Mouse (Mus musculus): ENCODE data around the gene Grhl1. TPM values are rescaled to one million over a fixed set of nuclear protein-coding genes. Genes with fewer than 3 reads are reported as not detected.
A peak's percentile ranks its signal among the peaks of the same experiment; 100 is the strongest.

The Grhl1 gene
- polyA plus RNA-seq, 1 experiment from 2014 or later: 2.1 TPM

DNA sequence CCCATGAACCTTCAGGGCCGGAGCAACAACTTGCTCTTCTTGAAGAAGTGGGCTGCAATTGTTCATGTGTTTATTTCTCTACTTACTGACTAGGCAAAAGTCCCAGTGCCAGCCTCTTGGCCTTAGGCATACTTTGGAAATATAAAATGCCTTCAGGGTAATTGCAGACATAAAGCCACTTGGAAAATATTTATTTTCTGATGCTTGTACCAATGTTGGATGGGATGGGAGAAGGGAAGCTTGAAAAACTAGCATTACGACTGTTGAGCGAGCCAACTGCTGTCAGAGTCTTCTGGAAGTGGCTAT lies 1.1 kb downstream of the Grhl1 start:
- H3K4me3 ChIP-seq (ENCODE audit: low read depth, low read length): peak overlapping the region; percentile 54; the same call in 1 of the 2 replicates
- peak overlapping the region; percentile 85 for H3K4me2 ChIP-seq
- no peaks in the 10 kb centered on the region for H3K9me3 ChIP-seq (ENCODE audit: low read depth, low read length)
- no peak overlapping the region for H3K27ac ChIP-seq (ENCODE audit: low read depth)
- no peak overlapping the region for H3K9ac ChIP-seq
- peaks cover 19% of the 10 kb centered on the region for H3K27me3 ChIP-seq (ENCODE audit: insufficient read depth, low read length)
- no peaks in the 10 kb centered on the region for H3K4me1 ChIP-seq (ENCODE audit: insufficient read depth)
- 31% methylated on average over 3 of the region's 3 CpGs for WGBS
- TF ChIP-seq CTCF (IDR thresholded peaks at IDR 0.05; ENCODE audit: low read depth): no peak
- DNase-seq (no peak), ATAC-seq (ENCODE audit: insufficient read depth) (no peak)
- H3K36me3 ChIP-seq (ENCODE audit: insufficient read depth): no peaks in the 10 kb centered on the region

DNA sequence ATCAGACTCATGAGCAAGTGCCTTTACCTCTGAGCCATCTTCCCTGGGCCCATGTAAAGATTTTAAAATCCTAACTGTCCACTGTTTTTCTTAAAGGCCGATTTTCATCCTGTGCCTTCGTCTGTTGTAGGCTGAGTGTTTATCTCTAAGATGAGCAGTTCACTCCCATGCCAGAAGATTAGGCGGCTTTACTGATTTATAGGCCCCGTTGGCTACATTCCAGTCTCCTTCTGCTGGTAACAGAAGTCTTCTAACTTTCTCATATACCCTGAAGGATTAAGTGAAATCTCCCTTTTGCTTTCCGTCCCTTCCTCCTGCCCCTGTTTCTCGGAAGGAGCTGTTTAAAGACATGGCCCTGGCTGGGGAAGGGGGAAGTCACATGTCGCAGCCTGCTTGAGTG lies 2.8 kb downstream of the Grhl1 start:
- Histone ChIP-seq H3K4me2 (peak overlapping the region; percentile 3; the same call in 1 of the 2 replicates), H3K27ac (ENCODE audit: low read depth) (no peak overlapping the region), H3K9ac (no peak overlapping the region), H3K4me3 (ENCODE audit: low read depth, low read length) (no peak overlapping the region), H3K36me3 (ENCODE audit: insufficient read depth) (no peaks in the 10 kb centered on the region), H3K4me1 (ENCODE audit: insufficient read depth) (no peaks in the 10 kb centered on the region), H3K27me3 (ENCODE audit: insufficient read depth, low read length) (peaks cover 19% of the 10 kb centered on the region), H3K9me3 (ENCODE audit: low read depth, low read length) (no peaks in the 10 kb centered on the region)
- DNase-seq (peak; percentile 80), ATAC-seq (ENCODE audit: insufficient read depth) (no peak)
- WGBS: 24% methylated on average over 7 of the region's 7 CpGs
- no peak for TF ChIP-seq CTCF (IDR thresholded peaks at IDR 0.05; ENCODE audit: low read depth)

DNA sequence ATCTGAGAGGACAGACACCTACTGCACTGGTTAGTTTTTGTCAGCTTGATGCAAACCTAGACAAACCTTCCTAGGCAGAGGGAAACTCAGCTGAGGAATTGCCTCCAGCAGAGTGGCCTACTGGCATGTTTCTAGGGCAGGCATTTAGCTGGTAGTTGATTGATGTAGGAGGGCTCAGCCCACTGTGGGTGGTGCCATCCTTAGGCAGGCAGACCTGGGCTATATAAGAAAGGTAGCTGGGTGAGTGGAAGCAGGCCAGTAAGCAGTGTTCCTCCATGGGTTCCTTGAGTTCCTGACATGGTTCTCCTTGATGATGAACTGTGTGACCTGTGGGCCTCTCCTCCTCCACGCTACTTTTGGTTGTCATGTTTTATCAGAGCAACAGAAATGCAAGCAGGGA lies 8.4 kb downstream of the Grhl1 start:
- Histone ChIP-seq H3K36me3 (ENCODE audit: insufficient read depth) (no peaks in the 10 kb centered on the region), H3K4me3 (ENCODE audit: low read depth, low read length) (no peak overlapping the region), H3K9me3 (ENCODE audit: low read depth, low read length) (no peaks in the 10 kb centered on the region), H3K4me1 (ENCODE audit: insufficient read depth) (no peaks in the 10 kb centered on the region), H3K27me3 (ENCODE audit: insufficient read depth, low read length) (no peaks in the 10 kb centered on the region), H3K9ac (no peak overlapping the region), H3K4me2 (no peak overlapping the region), H3K27ac (ENCODE audit: low read depth) (no peak overlapping the region)
- DNase-seq (no peak), ATAC-seq (ENCODE audit: insufficient read depth) (no peak)
- no peak for TF ChIP-seq CTCF (IDR thresholded peaks at IDR 0.05; ENCODE audit: low read depth)
- 70% methylated on average over 1 of the region's 1 CpGs for WGBS

DNA sequence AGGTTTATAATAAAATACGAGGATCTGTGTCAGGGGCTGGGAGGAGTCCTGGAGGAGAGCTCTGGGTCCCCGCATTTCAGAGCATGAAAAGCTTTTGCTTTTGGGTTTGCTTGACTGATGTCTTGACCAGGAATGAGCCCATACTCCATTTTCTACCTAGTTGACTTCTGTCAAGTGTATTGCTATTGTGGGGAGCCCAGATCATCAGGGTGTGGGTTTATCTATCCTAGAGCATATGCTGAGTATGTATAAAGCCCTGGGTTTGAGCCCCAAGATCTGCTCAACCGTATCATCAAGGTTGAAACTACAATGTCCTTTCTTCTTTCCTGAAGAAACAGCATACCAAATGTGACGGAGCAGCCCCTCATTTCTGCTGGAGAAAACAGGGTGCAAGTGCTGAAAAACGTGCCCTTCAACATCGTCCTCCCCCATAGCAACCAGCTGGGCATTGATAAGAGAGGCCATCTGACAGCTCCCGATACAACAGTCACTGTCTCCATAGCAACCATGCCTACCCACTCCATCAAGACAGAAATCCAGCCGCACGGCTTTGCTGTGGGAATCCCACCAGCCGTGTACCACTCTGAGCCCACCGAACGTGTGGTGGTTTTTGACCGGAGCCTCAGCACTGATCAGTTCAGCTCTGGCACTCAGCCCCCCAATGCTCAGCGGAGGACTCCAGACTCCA lies 9.1 kb downstream of the Grhl1 start:
- Histone ChIP-seq H3K4me2 (no peak overlapping the region), H3K4me3 (ENCODE audit: low read depth, low read length) (no peak overlapping the region), H3K9ac (no peak overlapping the region), H3K27me3 (ENCODE audit: insufficient read depth, low read length) (no peaks in the 10 kb centered on the region), H3K9me3 (ENCODE audit: low read depth, low read length) (no peaks in the 10 kb centered on the region), H3K36me3 (ENCODE audit: insufficient read depth) (no peaks in the 10 kb centered on the region), H3K27ac (ENCODE audit: low read depth) (no peak overlapping the region), H3K4me1 (ENCODE audit: insufficient read depth) (no peaks in the 10 kb centered on the region)
- 62% methylated on average over 14 of the region's 14 CpGs for WGBS
- ATAC-seq (ENCODE audit: insufficient read depth) (no peak), DNase-seq (no peak)
- TF ChIP-seq CTCF (IDR thresholded peaks at IDR 0.05; ENCODE audit: low read depth): no peak

DNA sequence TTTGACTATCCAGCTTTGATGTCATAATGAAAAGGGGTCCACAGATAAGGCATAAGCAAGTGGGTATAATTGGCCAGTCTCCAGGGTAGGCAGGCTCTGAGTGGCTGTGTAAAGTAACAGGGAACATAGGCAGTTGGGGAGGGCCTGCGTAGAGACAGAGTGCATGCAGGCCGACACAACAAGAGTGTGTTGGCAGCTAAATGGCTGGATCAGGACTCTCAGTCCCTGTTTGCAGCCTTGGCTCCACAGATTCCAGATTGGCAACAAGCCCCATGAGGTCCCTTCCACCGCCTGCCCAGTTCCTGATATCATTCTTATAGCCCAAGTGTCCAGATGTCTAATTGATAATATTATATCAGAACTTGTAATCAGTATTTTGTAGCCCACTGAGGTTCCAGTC lies 11.6 kb downstream of the Grhl1 start:
- WGBS: 71% methylated on average over 3 of the region's 3 CpGs
- Histone ChIP-seq H3K4me3 (ENCODE audit: low read depth, low read length) (no peak overlapping the region), H3K27me3 (ENCODE audit: insufficient read depth, low read length) (no peaks in the 10 kb centered on the region), H3K9me3 (ENCODE audit: low read depth, low read length) (no peaks in the 10 kb centered on the region), H3K9ac (no peak overlapping the region), H3K36me3 (ENCODE audit: insufficient read depth) (no peaks in the 10 kb centered on the region), H3K4me2 (no peak overlapping the region), H3K4me1 (ENCODE audit: insufficient read depth) (no peaks in the 10 kb centered on the region), H3K27ac (ENCODE audit: low read depth) (no peak overlapping the region)
- no peak for TF ChIP-seq CTCF (IDR thresholded peaks at IDR 0.05; ENCODE audit: low read depth)
- ATAC-seq (ENCODE audit: insufficient read depth): no peak
- no peak for DNase-seq

DNA sequence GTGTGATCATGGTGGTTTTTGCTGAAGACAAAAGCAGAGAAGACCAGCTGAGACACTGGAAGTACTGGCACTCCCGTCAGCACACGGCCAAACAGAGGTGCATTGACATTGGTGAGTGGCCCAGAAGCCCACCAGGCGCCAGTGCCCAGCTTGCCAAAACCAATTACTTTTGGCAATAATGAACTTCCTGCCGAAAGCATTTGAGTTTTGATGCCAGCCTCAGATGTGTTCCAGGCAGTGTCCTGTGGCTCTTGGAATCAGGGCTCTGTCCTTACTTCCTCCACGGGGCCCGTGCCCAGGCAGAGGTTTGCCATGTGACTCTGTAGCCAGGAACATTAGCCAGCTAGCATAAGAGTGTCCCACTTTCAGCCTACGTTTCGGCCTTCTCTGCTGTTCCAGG lies 12.8 kb downstream of the Grhl1 start:
- ATAC-seq (ENCODE audit: insufficient read depth) (no peak), DNase-seq (no peak)
- Histone ChIP-seq H3K4me2 (no peak overlapping the region), H3K9ac (no peak overlapping the region), H3K27ac (ENCODE audit: low read depth) (no peak overlapping the region), H3K4me3 (ENCODE audit: low read depth, low read length) (no peak overlapping the region), H3K4me1 (ENCODE audit: insufficient read depth) (no peaks in the 10 kb centered on the region), H3K36me3 (ENCODE audit: insufficient read depth) (no peaks in the 10 kb centered on the region), H3K27me3 (ENCODE audit: insufficient read depth, low read length) (no peaks in the 10 kb centered on the region), H3K9me3 (ENCODE audit: low read depth, low read length) (no peaks in the 10 kb centered on the region)
- no peak for TF ChIP-seq CTCF (IDR thresholded peaks at IDR 0.05; ENCODE audit: low read depth)
- 86% methylated on average over 8 of the region's 8 CpGs for WGBS

DNA sequence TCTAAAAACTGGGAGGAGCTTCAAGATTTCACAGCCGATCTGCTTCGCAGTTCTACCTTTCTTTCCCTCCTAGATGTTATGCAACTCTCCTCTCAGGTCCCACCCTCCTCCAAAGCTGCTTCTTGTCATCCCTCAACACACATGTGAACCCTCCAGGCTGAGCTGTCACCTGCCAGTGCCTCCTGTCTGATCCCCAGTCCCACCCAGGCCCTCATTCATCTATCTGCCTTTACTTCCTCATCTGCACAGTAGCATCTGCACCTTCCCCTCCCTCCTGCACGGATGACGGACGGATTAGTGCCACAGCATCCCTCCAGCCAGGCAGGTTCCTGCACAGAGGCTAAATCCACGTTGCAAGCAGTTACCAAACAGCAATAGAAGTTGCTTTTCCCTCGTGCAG lies 14.1 kb downstream of the Grhl1 start:
- H3K27ac ChIP-seq (ENCODE audit: low read depth): no peak overlapping the region
- no peaks in the 10 kb centered on the region for H3K4me1 ChIP-seq (ENCODE audit: insufficient read depth)
- no peaks in the 10 kb centered on the region for H3K27me3 ChIP-seq (ENCODE audit: insufficient read depth, low read length)
- no peak overlapping the region for H3K9ac ChIP-seq
- WGBS: 69% methylated on average over 7 of the region's 7 CpGs
- DNase-seq: no peak
- TF ChIP-seq CTCF (IDR thresholded peaks at IDR 0.05; ENCODE audit: low read depth): no peak
- ATAC-seq (ENCODE audit: insufficient read depth): no peak
- no peaks in the 10 kb centered on the region for H3K36me3 ChIP-seq (ENCODE audit: insufficient read depth)
- H3K9me3 ChIP-seq (ENCODE audit: low read depth, low read length): no peaks in the 10 kb centered on the region
- H3K4me3 ChIP-seq (ENCODE audit: low read depth, low read length): no peak overlapping the region
- H3K4me2 ChIP-seq: no peak overlapping the region

DNA sequence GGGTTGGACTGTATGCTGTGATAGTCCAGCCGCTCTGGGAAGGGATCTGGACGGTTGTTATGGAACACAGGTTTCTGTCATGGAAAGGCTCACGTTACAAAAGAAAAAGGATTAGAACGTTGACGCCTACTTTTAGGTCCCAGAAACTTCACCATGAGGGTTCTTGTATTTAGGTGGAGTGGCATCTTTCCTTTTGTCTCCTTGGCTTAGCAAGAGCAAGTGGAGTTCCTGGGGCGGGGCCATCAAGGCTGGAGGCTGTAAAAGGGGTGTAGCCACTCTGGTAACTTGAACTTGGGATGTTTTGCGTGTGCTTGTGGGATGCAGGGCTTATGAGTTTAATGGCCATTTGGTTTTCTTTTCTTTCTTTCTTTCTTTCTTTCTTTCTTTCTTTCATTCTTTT lies 18.3 kb downstream of the Grhl1 start:
- DNase-seq (no peak), ATAC-seq (ENCODE audit: insufficient read depth) (no peak)
- Histone ChIP-seq H3K36me3 (ENCODE audit: insufficient read depth) (no peaks in the 10 kb centered on the region), H3K4me1 (ENCODE audit: insufficient read depth) (peaks cover 7% of the 10 kb centered on the region; the same call in 1 of the 2 replicates), H3K4me2 (no peak overlapping the region), H3K4me3 (ENCODE audit: low read depth, low read length) (no peak overlapping the region), H3K9me3 (ENCODE audit: low read depth, low read length) (no peaks in the 10 kb centered on the region), H3K9ac (no peak overlapping the region), H3K27me3 (ENCODE audit: insufficient read depth, low read length) (no peaks in the 10 kb centered on the region), H3K27ac (ENCODE audit: low read depth) (no peak overlapping the region)
- TF ChIP-seq CTCF (IDR thresholded peaks at IDR 0.05; ENCODE audit: low read depth): no peak
- 82% methylated on average over 7 of the region's 7 CpGs for WGBS
